Mouse (Mus musculus) neutrophil, adult 65 days (primary cell): Measurements from ENCODE around the gene Rhbdf1. TPM values are rescaled to one million over a fixed set of nuclear protein-coding genes. Genes with fewer than 3 reads are reported as not detected.

Experiments
- total RNA-seq: library from RNA; stranded (reverse); gene quantifications from 2 replicates; pipeline ENCODE4 v1.2.4, GENCODE M21; 2023

The Rhbdf1 gene
- 0.69 and 1.0 TPM in 2 replicates for total RNA-seq

DNA sequence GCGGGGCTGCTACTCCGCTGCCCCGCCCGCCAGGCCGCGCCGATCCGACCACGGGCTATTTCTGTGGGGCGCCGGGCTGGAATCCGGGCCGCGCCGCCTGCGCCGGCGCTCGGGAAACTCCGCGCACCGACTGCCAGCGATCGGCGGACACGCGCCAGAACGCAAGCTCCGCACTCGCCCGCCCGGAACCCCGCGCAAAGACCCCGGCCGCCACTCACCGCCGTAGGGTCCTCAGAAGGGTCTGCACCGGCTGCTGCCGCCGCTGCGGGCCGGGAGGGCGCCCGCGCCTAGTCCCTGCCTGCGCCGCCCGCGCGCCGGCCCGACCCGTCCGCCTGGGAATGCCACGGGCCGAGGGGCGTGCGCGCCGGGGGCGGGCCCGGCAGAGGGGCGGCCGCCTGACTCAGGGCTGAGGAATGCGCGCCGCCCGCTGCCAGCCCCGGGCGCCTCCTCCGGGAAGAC lies at the start of gene Rhbdf1:
Gene Rhbdf1, minus strand, starts transcription at position 350 of the 459 bp plus-strand sequence.

DNA sequence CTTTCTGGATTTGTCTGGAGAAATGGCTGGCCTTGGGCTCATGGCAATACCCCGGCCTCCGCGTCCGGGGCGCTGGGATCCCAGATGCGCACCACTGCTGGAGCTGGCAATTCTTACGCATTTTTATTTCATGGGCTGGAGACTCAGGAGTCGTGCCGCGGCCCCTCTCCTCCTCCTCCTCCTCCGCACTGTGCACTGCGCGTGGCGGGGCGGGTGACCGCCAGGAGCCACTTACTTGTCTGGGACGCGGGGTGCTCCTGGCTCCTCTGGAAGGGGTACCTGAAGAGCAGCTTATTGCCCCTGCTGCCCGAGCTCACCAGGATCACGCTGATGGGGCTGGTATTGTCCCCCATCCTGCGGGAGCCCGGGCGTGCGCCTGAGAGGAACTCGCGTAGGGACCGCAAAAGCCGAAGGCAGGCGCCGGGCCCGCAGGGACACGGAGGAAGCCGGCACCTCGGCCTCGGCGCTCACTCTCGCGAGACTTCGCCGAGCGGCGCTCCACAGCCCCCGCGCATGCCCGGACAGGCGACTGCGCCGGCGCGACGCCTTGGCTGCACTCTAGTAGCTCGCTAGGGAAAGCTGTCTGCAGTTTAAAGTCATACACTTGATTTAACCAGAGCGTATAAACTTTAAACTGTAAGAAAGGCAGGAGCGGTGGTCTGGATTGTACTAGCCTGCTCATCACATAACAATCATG lies 45.2 kb upstream of the Rhbdf1 start, which contains the start of gene Nprl3:
Gene Nprl3, minus strand, starts transcription at position 520 of the 697 bp plus-strand sequence.

DNA sequence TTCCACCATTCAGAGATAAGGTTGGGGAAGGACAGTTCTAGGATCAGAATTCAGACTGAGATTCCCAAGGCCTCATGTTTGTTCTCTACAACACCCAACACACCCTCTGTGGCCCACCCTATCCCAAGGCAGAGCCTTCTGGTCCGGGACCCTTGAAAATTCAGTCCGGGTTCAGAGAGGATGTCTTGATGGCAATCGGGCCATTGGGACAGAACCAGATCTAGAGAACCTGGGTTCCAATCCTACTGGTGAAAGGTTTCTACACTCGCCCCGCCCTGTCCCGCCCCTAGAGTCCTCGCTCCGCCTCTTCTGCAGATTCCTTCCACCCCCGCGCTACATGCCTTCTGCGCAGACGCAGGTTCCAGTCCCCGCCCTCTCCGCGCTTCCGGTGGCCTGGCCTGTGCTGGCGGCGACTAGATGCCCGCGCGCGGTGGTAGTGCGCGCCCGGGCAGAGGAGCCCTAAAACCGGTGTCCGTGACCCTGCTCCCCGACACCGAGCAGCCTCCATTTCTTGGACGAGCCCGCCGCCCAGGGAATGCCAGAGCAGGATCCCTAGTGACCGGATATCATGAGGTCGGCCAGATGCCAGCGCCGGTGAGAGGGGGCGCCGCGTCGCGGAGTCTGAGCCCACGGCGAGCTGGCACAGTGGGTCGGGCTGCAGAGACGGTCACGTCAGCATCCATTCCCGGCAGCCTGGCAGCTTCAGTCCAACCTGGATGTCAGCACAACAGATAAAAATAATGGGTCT lies 4.2 kb upstream of the Rhbdf1 start, which contains the start of gene Mpg:
Gene Mpg, plus strand, starts transcription at position 382 of the 748 bp plus-strand sequence.

DNA sequence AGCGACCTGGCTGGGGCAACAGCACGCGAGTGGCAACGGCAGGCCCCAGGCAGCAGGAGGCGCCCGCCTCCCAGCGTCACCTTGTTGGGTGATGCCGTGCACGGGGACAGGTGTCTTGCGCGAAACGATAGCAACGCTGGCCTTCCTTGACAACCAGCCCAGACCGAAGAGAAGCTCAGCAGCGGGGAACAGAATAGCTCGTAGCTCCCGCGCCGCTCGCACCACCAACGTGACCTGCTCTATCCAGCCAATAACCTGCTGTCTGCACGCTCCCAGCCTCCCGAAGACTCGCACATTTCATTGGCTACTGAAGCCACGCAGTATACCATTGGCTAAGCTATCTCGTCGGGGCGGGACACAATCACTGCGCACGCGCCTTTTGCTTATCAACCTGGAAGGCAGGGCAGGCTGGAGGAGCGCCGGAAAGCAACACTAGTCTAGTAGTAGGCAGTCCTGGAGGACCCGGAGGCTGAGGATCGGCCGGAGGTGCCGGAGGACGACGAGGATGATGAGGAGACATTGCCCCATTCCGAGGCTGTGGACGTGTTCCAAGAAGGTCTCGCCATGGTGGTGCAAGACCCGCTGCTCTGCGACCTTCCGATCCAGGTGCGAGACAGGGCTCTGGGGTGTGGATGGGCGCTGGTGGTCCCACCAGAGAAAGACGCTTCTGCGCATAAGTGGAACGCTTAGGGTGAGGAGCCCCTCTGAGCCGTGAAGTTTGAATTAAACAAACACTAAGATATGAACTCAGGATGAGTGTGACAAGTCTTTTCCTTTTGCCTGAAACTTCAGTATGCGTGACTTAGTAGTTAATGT lies 16.8 kb downstream of the Rhbdf1 start, which contains the start of gene Snrnp25:
Gene Snrnp25, plus strand, starts transcription at position 358 of the 816 bp plus-strand sequence.

DNA sequence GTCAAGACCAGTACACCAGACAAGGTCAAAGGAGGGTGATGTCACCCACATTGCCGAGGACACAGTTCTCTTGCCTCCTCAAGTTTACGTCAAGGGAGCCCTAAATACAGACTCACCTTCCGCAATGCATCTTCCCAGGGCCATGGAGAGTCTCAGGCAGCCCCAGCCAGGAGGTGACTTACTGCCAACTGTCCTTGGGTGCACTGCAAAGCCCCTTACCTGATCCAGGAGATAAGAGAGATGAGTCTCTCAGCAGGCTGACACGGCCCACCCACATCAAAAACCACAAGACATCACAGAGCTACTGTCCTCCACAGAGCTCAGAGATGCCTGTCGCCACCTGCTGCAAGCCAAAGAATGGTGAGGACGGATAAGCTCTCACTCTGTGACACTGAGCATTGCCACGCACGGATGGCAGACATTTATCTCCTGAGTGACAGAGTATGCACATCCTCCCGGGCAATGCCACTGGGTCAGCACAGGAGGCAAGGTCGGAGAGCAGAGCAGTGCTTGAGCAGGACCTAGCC lies 22.0 kb downstream of the Rhbdf1 start, which contains the start of gene Il9r:
Gene Il9r, minus strand, starts transcription at position 205 of the 527 bp plus-strand sequence.

Other genes with a start within 250 kb of the Rhbdf1 start
- 1.5 TPM in 1 of 2 replicates, not detected in the other for gene Nsg2, start 221.8 kb downstream of the Rhbdf1 start, total RNA-seq
- not detected in 2 replicates for gene Il9r, start 22.0 kb downstream of the Rhbdf1 start, total RNA-seq
- 12.5 and 12.8 TPM in 2 replicates for gene Snrnp25, start 16.9 kb downstream of the Rhbdf1 start, total RNA-seq
- 5.8 and 6.9 TPM in 2 replicates for gene Mpg, start 4.2 kb upstream of the Rhbdf1 start, total RNA-seq
- gene Nprl3, start 45.4 kb upstream of the Rhbdf1 start, total RNA-seq: 7.0 and 7.1 TPM in 2 replicates
- gene Hba-x, start 54.1 kb upstream of the Rhbdf1 start, total RNA-seq: not detected in 2 replicates
- 79.8 and 144 TPM in 2 replicates for gene Hba-a1, start 61.2 kb upstream of the Rhbdf1 start, total RNA-seq
- gene Hbq1b, start 64.7 kb upstream of the Rhbdf1 start, total RNA-seq: not detected in 2 replicates
- gene Hba-a2, start 74.2 kb upstream of the Rhbdf1 start, total RNA-seq: 60.7 and 91.7 TPM in 2 replicates
- not detected in 2 replicates for gene Hbq1a, start 77.8 kb upstream of the Rhbdf1 start, total RNA-seq
- 2.2 and 4.0 TPM in 2 replicates for gene Sh3pxd2b, start 125.5 kb upstream of the Rhbdf1 start, total RNA-seq
- 0.68 and 1.3 TPM in 2 replicates for gene Ubtd2, start 233.1 kb upstream of the Rhbdf1 start, total RNA-seq